ENCODE assay signal across 8 mouse cellular contexts in genomic region chr7:16739056-16739604, GRCm38 (mm10). TPM values are rescaled to one million over a fixed set of nuclear protein-coding genes. Genes with fewer than 3 reads are reported as not detected.
A peak's percentile ranks its signal among the peaks of the same experiment; 100 is the strongest.
DNase-seq lines count a peak whose midpoint lies in the region; ATAC-seq and TF ChIP-seq lines count a peak whose summit lies in the region.

No protein-coding gene starts in this region.

- WGBS in heart, embryonic 11.5 days (ENCODE audit: insufficient replicate concordance) = 56% methylated on average over 10 of the region's 10 CpGs
- WGBS in forebrain, embryonic 16.5 days = 59% methylated on average over 10 of the region's 10 CpGs
- 36% methylated on average over 10 of the region's 10 CpGs for WGBS in liver, embryonic 16.5 days (ENCODE audit: insufficient replicate concordance)

- peak overlapping the region; percentile 69 for H3K4me3 ChIP-seq in heart, embryonic 11.5 days (ENCODE audit: low read depth, low read length)
- peak overlapping the region; percentile 93 for H3K4me3 ChIP-seq in ES-Bruce4 (ENCODE audit: low read depth, low read length)
- H3K4me3 ChIP-seq in forebrain, embryonic 16.5 days (replicated peaks; ENCODE audit: low read length) = peak overlapping the region; percentile 86
- H3K4me3 ChIP-seq in liver, embryonic 16.5 days (ENCODE audit: low read depth, low read length) = peak overlapping the region; percentile 86

- peak overlapping the region; percentile 74 for H3K9ac ChIP-seq in heart, embryonic 11.5 days (ENCODE audit: low read depth, low read length)
- peak overlapping the region; percentile 76 for H3K9ac ChIP-seq in ES-Bruce4 (ENCODE audit: low read depth, poor library complexity, severe bottlenecking)
- H3K9ac ChIP-seq in forebrain, embryonic 16.5 days (replicated peaks; ENCODE audit: low read depth, low read length) = peak overlapping the region; percentile 90
- H3K9ac ChIP-seq in liver, embryonic 16.5 days (ENCODE audit: low read depth, low read length) = peak overlapping the region; percentile 94

- H3K36me3 ChIP-seq in heart, embryonic 11.5 days (ENCODE audit: control insufficient read depth, insufficient read depth, low read length) = no peaks in the 10 kb centered on the region
- H3K36me3 ChIP-seq in ES-Bruce4 (ENCODE audit: control insufficient read depth, insufficient read depth, low read length, poor library complexity, severe bottlenecking) = no peaks in the 10 kb centered on the region
- peaks cover 6% of the 10 kb centered on the region for H3K36me3 ChIP-seq in forebrain, embryonic 16.5 days (ENCODE audit: control insufficient read depth, insufficient read depth)
- H3K36me3 ChIP-seq in liver, embryonic 16.5 days (ENCODE audit: control insufficient read depth, insufficient read depth) = peaks cover 9% of the 10 kb centered on the region; the same call in 1 of the 2 replicates

- no peak overlapping the region for H3K27ac ChIP-seq in heart, embryonic 11.5 days (ENCODE audit: low read depth, low read length)
- H3K27ac ChIP-seq in ES-Bruce4 (ENCODE audit: insufficient read depth, low read length) = no peak overlapping the region
- H3K27ac ChIP-seq in forebrain, embryonic 16.5 days (ENCODE audit: low read length) = no peak overlapping the region
- H3K27ac ChIP-seq in liver, embryonic 16.5 days (ENCODE audit: low read length) = peak overlapping the region; percentile 65

- intact Hi-C loops in heart, postnatal 10 days (cut with DNase I) = loop anchor here (10.0 kb wide), 1 partner anchor 234 kb away; no protein-coding TSS in a partner anchor

- peaks cover 10% of the 10 kb centered on the region for H3K4me1 ChIP-seq in heart, embryonic 11.5 days (ENCODE audit: control insufficient read depth, insufficient read depth, low read length)
- no peaks in the 10 kb centered on the region for H3K4me1 ChIP-seq in ES-Bruce4 (ENCODE audit: control insufficient read depth, insufficient read depth, low read length)
- peaks cover 16% of the 10 kb centered on the region for H3K4me1 ChIP-seq in forebrain, embryonic 16.5 days (replicated peaks; ENCODE audit: control insufficient read depth, insufficient read depth, low read length)
- H3K4me1 ChIP-seq in liver, embryonic 16.5 days (ENCODE audit: control insufficient read depth, low read depth, low read length) = peaks cover 14% of the 10 kb centered on the region

- H3K27me3 ChIP-seq in heart, embryonic 11.5 days (ENCODE audit: control insufficient read depth, insufficient read depth, low read length) = no peaks in the 10 kb centered on the region
- no peaks in the 10 kb centered on the region for H3K27me3 ChIP-seq in ES-Bruce4 (ENCODE audit: control insufficient read depth, insufficient read depth, low read length, poor library complexity, severe bottlenecking)
- H3K27me3 ChIP-seq in forebrain, embryonic 16.5 days (replicated peaks; ENCODE audit: control insufficient read depth, insufficient read depth, low read length) = no peaks in the 10 kb centered on the region
- H3K27me3 ChIP-seq in liver, embryonic 16.5 days (ENCODE audit: control insufficient read depth, insufficient read depth, low read depth, low read length) = no peaks in the 10 kb centered on the region

- no peaks in the 10 kb centered on the region for H3K9me3 ChIP-seq in heart, embryonic 11.5 days (replicated peaks; ENCODE audit: control insufficient read depth, low read length)
- no peaks in the 10 kb centered on the region for H3K9me3 ChIP-seq in ES-Bruce4 (replicated peaks; ENCODE audit: control insufficient read depth, insufficient read depth, low read length, poor library complexity, severe bottlenecking)
- no peaks in the 10 kb centered on the region for H3K9me3 ChIP-seq in forebrain, embryonic 16.5 days (ENCODE audit: control insufficient read depth, low read length)
- H3K9me3 ChIP-seq in liver, embryonic 16.5 days (replicated peaks; ENCODE audit: control insufficient read depth, low read length) = no peaks in the 10 kb centered on the region

- DNase-seq in heart, postnatal 10 days = no peak
- no peak for DNase-seq in adrenal gland, adult 2 months
- DNase-seq in Muller cell, postnatal 12 days (ENCODE audit: inconsistent ontology term) = no peak

- peak overlapping the region; percentile 88 for H3K4me2 ChIP-seq in heart, embryonic 11.5 days
- peak overlapping the region; percentile 95 for H3K4me2 ChIP-seq in forebrain, embryonic 16.5 days (ENCODE audit: low read length)
- peak overlapping the region; percentile 89 for H3K4me2 ChIP-seq in liver, embryonic 16.5 days (ENCODE audit: low read depth, low read length)

- TF ChIP-seq CTCF in ES-Bruce4 (IDR thresholded peaks at IDR 0.05; ENCODE audit: low read depth, low read length) = no peak

- no peak for TF ChIP-seq POLR2A in ES-Bruce4 (IDR thresholded peaks at IDR 0.05; ENCODE audit: insufficient read depth, low read length)

- TF ChIP-seq EP300 in ES-Bruce4 (IDR thresholded peaks at IDR 0.05; ENCODE audit: insufficient read depth, low read depth, low read length) = no peak

- ATAC-seq in heart, embryonic 11.5 days (replicated peaks; ENCODE audit: insufficient number of reproducible peaks, low FRiP score, low TSS enrichment) = no peak
- no peak for ATAC-seq in forebrain, embryonic 16.5 days
- no peak for ATAC-seq in liver, embryonic 16.5 days (ENCODE audit: low read depth)
- ATAC-seq in frontal cortex, adult (ENCODE audit: low TSS enrichment) = no peak

RNA-seq across cellular contexts. Expression of gene Ap2s1, which starts 0.9 kb away (rescaled TPM):
- polyA plus RNA-seq in heart, embryonic 11.5 days (2014; fragmentation: Nextera tagmentation; extraction: Ambion mirVana) = 256 TPM in 2 replicates
- 100 to 1,000 TPM; 118 TPM for total RNA-seq in heart, postnatal 10 days (2021)
- 88.3 and 91.5 TPM in 2 replicates for polyA plus RNA-seq in ES-Bruce4 (2011; ENCODE audit: insufficient read depth, insufficient read length, low read depth, missing spikeins)
- polyA plus RNA-seq in forebrain, embryonic 16.5 days (2015; fragmentation: Nextera tagmentation; extraction: Ambion mirVana) = 364 and 377 TPM in 2 replicates
- 151 and 155 TPM in 2 replicates for polyA plus RNA-seq in liver, embryonic 16.5 days (2015; fragmentation: Nextera tagmentation; extraction: Ambion mirVana)
- 100 to 1,000 TPM; 138 to 139 TPM for total RNA-seq in adrenal gland, adult 2 months (2021)
- 331 and 352 TPM in 2 replicates for polyA plus RNA-seq in adrenal gland, adult 2 months (2012; rRNA removed)

RNA-seq across cellular contexts. Expression of gene Ceacam9, which starts 17.4 kb away (rescaled TPM):
- polyA plus RNA-seq in heart, embryonic 11.5 days (2014; fragmentation: Nextera tagmentation; extraction: Ambion mirVana) = not detected in 2 replicates
- total RNA-seq in heart, postnatal 10 days (2021) = not detected
- not detected in 2 replicates for polyA plus RNA-seq in ES-Bruce4 (2011; ENCODE audit: insufficient read depth, insufficient read length, low read depth, missing spikeins)
- polyA plus RNA-seq in forebrain, embryonic 16.5 days (2015; fragmentation: Nextera tagmentation; extraction: Ambion mirVana) = 0.15 and 0.20 TPM in 2 replicates
- polyA plus RNA-seq in liver, embryonic 16.5 days (2015; fragmentation: Nextera tagmentation; extraction: Ambion mirVana) = not detected in 2 replicates
- total RNA-seq in adrenal gland, adult 2 months (2021) = not detected
- not detected in 2 replicates for polyA plus RNA-seq in adrenal gland, adult 2 months (2012; rRNA removed)

RNA-seq across cellular contexts. Expression of gene Slc1a5, which starts 42.0 kb away (rescaled TPM):
- polyA plus RNA-seq in heart, embryonic 11.5 days (2014; fragmentation: Nextera tagmentation; extraction: Ambion mirVana) = 26.9 and 30.1 TPM in 2 replicates
- 10 to 100 TPM; 22.6 to 28.7 TPM for total RNA-seq in heart, postnatal 10 days (2021)
- 101 and 108 TPM in 2 replicates for polyA plus RNA-seq in ES-Bruce4 (2011; ENCODE audit: insufficient read depth, insufficient read length, low read depth, missing spikeins)
- polyA plus RNA-seq in forebrain, embryonic 16.5 days (2015; fragmentation: Nextera tagmentation; extraction: Ambion mirVana) = 9.8 and 10.7 TPM in 2 replicates
- 101 and 119 TPM in 2 replicates for polyA plus RNA-seq in liver, embryonic 16.5 days (2015; fragmentation: Nextera tagmentation; extraction: Ambion mirVana)
- 100 to 1,000 TPM; 144 to 291 TPM for total RNA-seq in adrenal gland, adult 2 months (2021)
- 220 and 344 TPM in 2 replicates for polyA plus RNA-seq in adrenal gland, adult 2 months (2012; rRNA removed)
